Mouse (Mus musculus): ENCODE data around the gene Gm14692. TPM values are rescaled to one million over a fixed set of nuclear protein-coding genes. Genes with fewer than 3 reads are reported as not detected.
"Not testable (repeated sequence)": the region's sequence is repeated elsewhere in the genome, so short reads cannot be mapped to it uniquely, and the experiment has no call there.

Gm14692 gene
- not detected in 2 replicates for polyA plus RNA-seq (2015; fragmentation: Nextera tagmentation; extraction: Ambion mirVana)

GRCm38 (mm10) chrX:67695398-67695797 is at the start of gene Gm14692:
TSS of gene Gm14692 (plus strand) at chrX:67695698.
- 67% methylated on average over 5 of the region's 10 CpGs for WGBS
- H3K9me3 ChIP-seq; H3K27me3 ChIP-seq (replicated peaks); H3K4me3 ChIP-seq; H3K4me1 ChIP-seq; H3K9ac ChIP-seq; H3K27ac ChIP-seq; H3K36me3 ChIP-seq (replicated peaks); H3K4me2 ChIP-seq; ATAC-seq (replicated peaks): not testable (repeated sequence)

- not testable (repeated sequence) for H3K27ac ChIP-seq; H3K9ac ChIP-seq; H3K4me2 ChIP-seq; H3K4me1 ChIP-seq; ATAC-seq (replicated peaks); H3K27me3 ChIP-seq (replicated peaks); H3K4me3 ChIP-seq; H3K36me3 ChIP-seq (replicated peaks); H3K9me3 ChIP-seq
- WGBS: 98% methylated on average over 5 of the region's 11 CpGs
These were observed 2.0 kb upstream of the Gm14692 start, which contains the start of gene Gm1140 for GRCm38 (mm10) chrX:67693462-67693861. TSS of gene Gm1140 (minus strand) at chrX:67693562.

Other genes with a start within 250 kb of the Gm14692 start
- not detected in 2 replicates for gene Gm1140, start 2.1 kb upstream of the Gm14692 start, polyA plus RNA-seq (2015; fragmentation: Nextera tagmentation; extraction: Ambion mirVana)
- gene 4933436I01Rik, start 225.8 kb downstream of the Gm14692 start, polyA plus RNA-seq (2015; fragmentation: Nextera tagmentation; extraction: Ambion mirVana): not detected in 2 replicates

Data from midbrain, embryonic 15.5 days (tissue).